Mouse (Mus musculus): ENCODE data around the gene Clba1. TPM values are rescaled to one million over a fixed set of nuclear protein-coding genes. Genes with fewer than 3 reads are reported as not detected.
"Not testable (repeated sequence)": the region's sequence is repeated elsewhere in the genome, so short reads cannot be mapped to it uniquely, and the experiment has no call there.

Gene Clba1
- polyA plus RNA-seq, 1 experiment from 2014 or later: 4.3 TPM

DNA sequence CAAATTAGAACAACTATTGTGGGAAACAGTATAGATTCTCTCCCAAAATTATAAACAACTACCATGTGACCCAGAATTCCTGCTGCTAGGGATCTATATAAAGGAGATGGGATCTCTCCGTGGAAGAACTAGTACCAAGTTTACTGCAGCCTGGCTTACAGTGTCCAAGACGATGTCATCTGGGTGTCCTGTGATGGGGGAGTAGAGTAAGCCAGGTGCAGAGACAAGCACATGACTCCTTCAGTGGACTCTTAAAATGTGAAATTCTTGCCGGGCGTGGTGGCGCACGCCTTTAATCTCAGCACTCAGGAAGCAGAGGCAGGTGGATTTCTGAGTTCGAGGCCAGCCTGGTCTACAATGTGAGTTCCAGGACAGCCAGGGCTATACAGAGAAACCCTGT is 8.1 kb downstream of the Clba1 start:
- H3K9ac ChIP-seq (ENCODE audit: low read length); DNase-seq (ENCODE audit: low spot score); H3K27me3 ChIP-seq (replicated peaks; ENCODE audit: control insufficient read depth, insufficient read depth, low read length); H3K4me3 ChIP-seq (ENCODE audit: low read depth, low read length); H3K27ac ChIP-seq (ENCODE audit: low read depth); H3K4me1 ChIP-seq (replicated peaks; ENCODE audit: control insufficient read depth, insufficient read depth, low read length); H3K4me2 ChIP-seq (ENCODE audit: low read length); ATAC-seq (replicated peaks; ENCODE audit: low FRiP score, low TSS enrichment, low read depth); H3K9me3 ChIP-seq (ENCODE audit: control insufficient read depth, low read length): not testable (repeated sequence)
- peaks cover 71% of the 10 kb centered on the region for H3K36me3 ChIP-seq (ENCODE audit: control insufficient read depth, insufficient read depth, low read length)
- WGBS: 83% methylated on average over 7 of the region's 7 CpGs

DNA sequence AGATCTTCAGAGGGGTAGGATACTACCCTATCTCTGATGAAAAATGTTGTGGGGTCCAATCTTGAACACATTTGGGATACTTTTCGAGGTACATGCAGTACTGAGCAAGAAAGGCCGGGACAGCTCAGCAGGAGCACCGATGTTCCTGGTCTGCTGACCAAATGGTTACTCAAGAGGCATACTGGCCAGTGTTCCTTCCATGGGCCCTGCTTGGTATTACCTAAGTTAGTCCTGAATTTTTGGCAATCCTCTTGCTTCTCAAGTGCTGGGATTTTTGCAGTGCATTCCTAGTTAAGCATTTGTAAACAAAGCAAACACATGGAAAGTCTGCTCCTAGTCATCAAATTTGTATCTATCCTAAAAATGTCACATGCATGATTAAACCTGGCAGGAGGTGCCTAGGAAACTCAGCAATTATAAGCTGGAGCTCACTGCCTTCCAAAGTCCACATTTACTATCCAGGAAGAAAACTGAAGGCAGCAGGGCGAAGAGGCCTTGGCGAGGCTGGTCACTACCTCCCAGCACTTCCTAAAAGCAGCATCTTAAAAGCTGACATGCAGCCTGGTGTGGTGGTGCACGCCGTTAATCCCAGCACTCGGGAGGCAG is 10.4 kb downstream of the Clba1 start:
- Histone ChIP-seq H3K4me3 (ENCODE audit: low read depth, low read length) (no peak overlapping the region), H3K9me3 (ENCODE audit: control insufficient read depth, low read length) (no peaks in the 10 kb centered on the region), H3K27ac (ENCODE audit: low read depth) (no peak overlapping the region), H3K4me1 (replicated peaks; ENCODE audit: control insufficient read depth, insufficient read depth, low read length) (peaks cover 11% of the 10 kb centered on the region; the same call in 1 of the 2 replicates), H3K36me3 (ENCODE audit: control insufficient read depth, insufficient read depth, low read length) (peaks cover 83% of the 10 kb centered on the region), H3K4me2 (ENCODE audit: low read length) (no peak overlapping the region), H3K27me3 (replicated peaks; ENCODE audit: control insufficient read depth, insufficient read depth, low read length) (no peaks in the 10 kb centered on the region), H3K9ac (ENCODE audit: low read length) (no peak overlapping the region)
- 86% methylated on average over 8 of the region's 8 CpGs for WGBS
- DNase-seq (ENCODE audit: low spot score) (no peak), ATAC-seq (replicated peaks; ENCODE audit: low FRiP score, low TSS enrichment, low read depth) (no peak)

DNA sequence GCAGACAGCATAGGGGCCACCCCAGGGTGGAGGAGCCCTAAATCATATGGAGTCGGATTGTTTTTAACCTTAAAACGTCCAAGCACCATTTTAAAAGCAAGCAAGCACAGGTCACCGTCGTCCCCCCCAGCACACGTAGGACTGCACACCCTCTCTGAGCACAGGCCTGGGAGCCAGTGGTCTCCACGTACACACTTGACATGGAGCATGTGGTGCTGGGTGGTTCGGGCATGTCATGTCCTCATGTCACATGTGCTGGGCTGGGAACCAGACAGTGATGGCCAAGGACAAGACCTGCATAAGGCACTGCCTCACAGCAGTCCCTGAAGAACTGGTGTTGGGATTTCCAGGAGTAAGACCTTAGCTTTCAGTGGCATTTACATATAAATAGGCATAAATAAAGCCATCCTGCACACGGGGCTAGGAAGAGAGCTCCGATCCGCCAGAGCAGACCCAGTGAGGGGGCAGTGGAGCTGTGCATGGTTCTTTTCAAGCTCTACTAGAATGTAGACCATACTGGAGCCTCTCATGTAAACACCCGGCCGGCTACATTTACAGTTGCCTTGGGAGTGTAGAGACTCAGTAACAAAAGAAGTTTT is 11.8 kb downstream of the Clba1 start:
- Histone ChIP-seq H3K4me1 (replicated peaks; ENCODE audit: control insufficient read depth, insufficient read depth, low read length) (peaks cover 11% of the 10 kb centered on the region; the same call in 1 of the 2 replicates), H3K27ac (ENCODE audit: low read depth) (no peak overlapping the region), H3K9me3 (ENCODE audit: control insufficient read depth, low read length) (no peaks in the 10 kb centered on the region), H3K9ac (ENCODE audit: low read length) (no peak overlapping the region), H3K27me3 (replicated peaks; ENCODE audit: control insufficient read depth, insufficient read depth, low read length) (no peaks in the 10 kb centered on the region), H3K4me2 (ENCODE audit: low read length) (no peak overlapping the region), H3K36me3 (ENCODE audit: control insufficient read depth, insufficient read depth, low read length) (peaks cover 78% of the 10 kb centered on the region), H3K4me3 (ENCODE audit: low read depth, low read length) (no peak overlapping the region)
- 71% methylated on average over 12 of the region's 12 CpGs for WGBS
- ATAC-seq (replicated peaks; ENCODE audit: low FRiP score, low TSS enrichment, low read depth): no peak
- DNase-seq (ENCODE audit: low spot score): no peak

DNA sequence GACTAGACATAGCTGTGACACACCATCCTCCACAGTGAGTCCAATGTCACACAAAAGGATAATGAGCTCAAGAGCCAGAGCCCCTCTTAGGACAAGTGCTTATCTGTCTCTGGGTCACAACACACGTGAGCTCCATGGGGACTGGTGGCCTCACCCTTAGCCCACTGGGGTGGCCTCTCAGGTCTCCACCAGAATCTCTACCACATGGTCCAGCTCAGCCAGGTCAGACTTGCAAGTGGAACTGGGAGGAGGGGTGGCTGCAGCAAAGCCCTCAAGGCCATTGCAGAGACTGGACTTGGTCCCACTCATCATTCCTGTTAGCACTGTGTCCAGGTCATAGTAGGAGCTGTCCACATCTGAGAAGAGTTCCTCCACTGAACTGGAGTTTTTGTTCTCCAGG is 12.5 kb downstream of the Clba1 start:
- no peaks in the 10 kb centered on the region for H3K9me3 ChIP-seq (ENCODE audit: control insufficient read depth, low read length)
- ATAC-seq (replicated peaks; ENCODE audit: low FRiP score, low TSS enrichment, low read depth) (no peak), DNase-seq (ENCODE audit: low spot score) (no peak)
- H3K4me2 ChIP-seq (ENCODE audit: low read length): no peak overlapping the region
- 64% methylated on average over 1 of the region's 1 CpGs for WGBS
- no peak overlapping the region for H3K27ac ChIP-seq (ENCODE audit: low read depth)
- H3K4me1 ChIP-seq (replicated peaks; ENCODE audit: control insufficient read depth, insufficient read depth, low read length): peaks cover 15% of the 10 kb centered on the region; the same call in 1 of the 2 replicates
- no peak overlapping the region for H3K9ac ChIP-seq (ENCODE audit: low read length)
- peaks cover 77% of the 10 kb centered on the region for H3K36me3 ChIP-seq (ENCODE audit: control insufficient read depth, insufficient read depth, low read length)
- H3K27me3 ChIP-seq (replicated peaks; ENCODE audit: control insufficient read depth, insufficient read depth, low read length): no peaks in the 10 kb centered on the region
- H3K4me3 ChIP-seq (ENCODE audit: low read depth, low read length): no peak overlapping the region

DNA sequence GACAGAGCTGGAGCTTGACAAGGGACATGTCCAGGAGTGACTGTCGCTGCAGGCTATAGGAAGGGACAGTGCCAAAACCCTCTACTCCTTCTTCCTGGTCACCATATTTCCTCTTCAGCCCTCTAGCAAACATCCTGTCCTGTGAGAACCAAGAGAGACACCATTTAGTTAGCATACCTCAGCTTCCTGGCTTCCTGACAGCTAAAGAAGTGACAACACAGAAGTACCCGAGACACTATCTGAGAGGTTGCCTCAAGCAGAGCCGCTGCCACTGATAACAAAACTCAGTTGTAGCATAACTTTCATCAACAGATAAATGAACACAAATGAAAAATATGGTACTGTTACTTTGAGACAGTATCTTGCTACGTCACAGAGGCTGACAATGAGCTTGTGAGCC is 13.2 kb downstream of the Clba1 start:
- WGBS: 76% methylated on average over 4 of the region's 4 CpGs
- Histone ChIP-seq H3K9ac (ENCODE audit: low read length) (no peak overlapping the region), H3K27ac (ENCODE audit: low read depth) (no peak overlapping the region), H3K4me3 (ENCODE audit: low read depth, low read length) (no peak overlapping the region), H3K4me1 (replicated peaks; ENCODE audit: control insufficient read depth, insufficient read depth, low read length) (peaks cover 23% of the 10 kb centered on the region), H3K27me3 (replicated peaks; ENCODE audit: control insufficient read depth, insufficient read depth, low read length) (no peaks in the 10 kb centered on the region), H3K36me3 (ENCODE audit: control insufficient read depth, insufficient read depth, low read length) (peaks cover 80% of the 10 kb centered on the region), H3K4me2 (ENCODE audit: low read length) (no peak overlapping the region), H3K9me3 (ENCODE audit: control insufficient read depth, low read length) (no peaks in the 10 kb centered on the region)
- ATAC-seq (replicated peaks; ENCODE audit: low FRiP score, low TSS enrichment, low read depth) (no peak), DNase-seq (ENCODE audit: low spot score) (no peak)

DNA sequence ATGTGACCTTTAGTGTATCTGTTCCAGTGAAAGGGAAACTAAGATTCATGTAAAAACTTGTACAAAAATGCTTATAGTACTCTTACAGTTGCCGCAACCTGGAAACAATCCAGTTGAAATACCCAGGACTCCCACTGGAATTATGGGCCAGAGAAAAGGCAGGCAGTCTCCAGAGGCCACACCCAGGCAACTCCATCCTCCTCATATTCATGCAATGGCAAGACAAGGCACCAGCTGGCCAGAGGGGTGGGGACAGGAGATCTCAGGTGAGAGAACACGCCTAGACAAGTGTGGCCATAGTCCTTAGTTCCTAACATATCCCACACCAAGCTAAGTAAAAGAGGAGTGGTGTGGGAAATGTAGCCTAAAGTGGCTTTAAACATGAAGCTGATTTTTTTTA is 13.9 kb downstream of the Clba1 start:
- WGBS: 68% methylated on average over 2 of the region's 2 CpGs
- H3K36me3 ChIP-seq (ENCODE audit: control insufficient read depth, insufficient read depth, low read length): peaks cover 83% of the 10 kb centered on the region
- no peaks in the 10 kb centered on the region for H3K27me3 ChIP-seq (replicated peaks; ENCODE audit: control insufficient read depth, insufficient read depth, low read length)
- H3K9ac ChIP-seq (ENCODE audit: low read length): no peak overlapping the region
- DNase-seq (ENCODE audit: low spot score) (no peak), ATAC-seq (replicated peaks; ENCODE audit: low FRiP score, low TSS enrichment, low read depth) (no peak)
- peaks cover 30% of the 10 kb centered on the region for H3K4me1 ChIP-seq (replicated peaks; ENCODE audit: control insufficient read depth, insufficient read depth, low read length)
- H3K9me3 ChIP-seq (ENCODE audit: control insufficient read depth, low read length): no peaks in the 10 kb centered on the region
- no peak overlapping the region for H3K4me2 ChIP-seq (ENCODE audit: low read length)
- H3K4me3 ChIP-seq (ENCODE audit: low read depth, low read length): no peak overlapping the region
- H3K27ac ChIP-seq (ENCODE audit: low read depth): no peak overlapping the region

DNA sequence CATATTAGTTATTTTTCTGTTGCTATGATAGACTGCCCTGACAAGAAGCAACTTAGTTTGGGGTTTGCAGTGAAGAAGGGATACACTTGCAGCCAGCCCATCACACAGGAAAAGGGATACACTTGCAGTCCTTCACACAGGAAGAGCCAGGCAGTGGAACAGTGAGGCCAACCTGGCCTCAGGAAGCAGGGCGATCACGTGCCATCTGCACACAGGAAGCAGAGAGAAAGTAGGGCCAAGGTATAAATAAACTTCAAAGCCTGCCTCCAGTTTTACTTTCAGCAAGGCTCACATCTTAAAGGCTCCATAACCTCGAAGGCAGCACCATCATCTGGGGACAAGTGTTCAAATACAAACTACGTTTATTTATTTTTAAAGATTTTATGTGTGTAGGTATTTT is 14.5 kb downstream of the Clba1 start:
- DNase-seq (ENCODE audit: low spot score) (no peak), ATAC-seq (replicated peaks; ENCODE audit: low FRiP score, low TSS enrichment, low read depth) (no peak)
- H3K4me1 ChIP-seq (replicated peaks; ENCODE audit: control insufficient read depth, insufficient read depth, low read length): peaks cover 33% of the 10 kb centered on the region
- no peaks in the 10 kb centered on the region for H3K9me3 ChIP-seq (ENCODE audit: control insufficient read depth, low read length)
- WGBS: 63% methylated on average over 4 of the region's 4 CpGs
- H3K4me2 ChIP-seq (ENCODE audit: low read length): no peak overlapping the region
- H3K4me3 ChIP-seq (ENCODE audit: low read depth, low read length): no peak overlapping the region
- H3K27me3 ChIP-seq (replicated peaks; ENCODE audit: control insufficient read depth, insufficient read depth, low read length): no peaks in the 10 kb centered on the region
- H3K27ac ChIP-seq (ENCODE audit: low read depth): no peak overlapping the region
- peaks cover 79% of the 10 kb centered on the region for H3K36me3 ChIP-seq (ENCODE audit: control insufficient read depth, insufficient read depth, low read length)
- H3K9ac ChIP-seq (ENCODE audit: low read length): no peak overlapping the region

DNA sequence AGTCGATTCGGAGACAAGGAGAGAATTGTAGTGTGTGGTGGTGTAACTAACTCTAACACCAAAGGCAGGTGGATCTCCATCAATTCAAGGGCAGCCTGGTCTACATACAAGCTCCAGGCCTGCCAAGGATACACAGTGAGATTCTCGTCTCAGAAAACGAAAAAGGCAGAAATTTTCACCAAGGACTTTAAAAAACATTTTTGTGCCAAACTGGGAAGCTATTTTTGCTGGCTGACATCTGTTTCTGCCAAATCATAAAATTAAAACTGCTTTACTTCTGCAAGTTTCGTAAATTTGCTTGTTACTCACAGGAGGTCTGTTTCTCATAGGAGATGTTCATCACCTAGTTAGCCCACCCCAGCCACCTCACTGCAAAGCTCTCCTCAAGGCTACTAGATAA is 17.2 kb downstream of the Clba1 start:
- no peak overlapping the region for H3K9ac ChIP-seq (ENCODE audit: low read length)
- no peak overlapping the region; the same call in 1 of the 2 replicates for H3K4me2 ChIP-seq (ENCODE audit: low read length)
- DNase-seq (ENCODE audit: low spot score) (no peak), ATAC-seq (replicated peaks; ENCODE audit: low FRiP score, low TSS enrichment, low read depth) (no peak)
- no peak overlapping the region for H3K4me3 ChIP-seq (ENCODE audit: low read depth, low read length)
- H3K9me3 ChIP-seq (ENCODE audit: control insufficient read depth, low read length): no peaks in the 10 kb centered on the region
- H3K27ac ChIP-seq (ENCODE audit: low read depth): no peak overlapping the region
- H3K4me1 ChIP-seq (replicated peaks; ENCODE audit: control insufficient read depth, insufficient read depth, low read length): peaks cover 40% of the 10 kb centered on the region
- H3K36me3 ChIP-seq (ENCODE audit: control insufficient read depth, insufficient read depth, low read length): peaks cover 52% of the 10 kb centered on the region
- WGBS: 86% methylated on average over 5 of the region's 5 CpGs
- H3K27me3 ChIP-seq (replicated peaks; ENCODE audit: control insufficient read depth, insufficient read depth, low read length): no peaks in the 10 kb centered on the region

All from intestine, embryonic 14.5 days (tissue).